Mouse (Mus musculus) kidney, embryonic 15.5 days (tissue): ENCODE measurements around the gene Gm20708. TPM values are rescaled to one million over a fixed set of nuclear protein-coding genes. Genes with fewer than 3 reads are reported as not detected.
A peak's percentile ranks its signal among the peaks of the same experiment; 100 is the strongest.

Experiments
- ATAC-seq: fragments of 200-750 bp; cut with Nextera tagmentation; replicated peaks from 2 replicates; pipeline ENCODE4 v1.8.0; 2017; ENCODE audit warnings: moderate TSS enrichment; ENCODE audit not compliant: low FRiP score
- H3K27ac ChIP-seq: fragments of 300-500 bp; sonication (generic); 2 replicates; pipeline ENCODE4 v1.5.1; 2015; ENCODE audit warnings: mild to moderate bottlenecking, inconsistent platforms
- H3K27me3 ChIP-seq: fragments of 300-500 bp; sonication (generic); 2 replicates; pipeline ENCODE4 v1.6.1; 2015; ENCODE audit warnings: inconsistent platforms
- H3K36me3 ChIP-seq: fragments of 300-500 bp; sonication (generic); 2 replicates; pipeline ENCODE4 v1.6.1; 2015; ENCODE audit warnings: inconsistent platforms
- H3K4me1 ChIP-seq: fragments of 300-500 bp; sonication (generic); 2 replicates; pipeline ENCODE4 v1.6.1; 2015; ENCODE audit warnings: inconsistent platforms
- H3K4me2 ChIP-seq: fragments of 300-500 bp; sonication (generic); 2 replicates; pipeline ENCODE4 v1.6.1; 2015; ENCODE audit warnings: moderate library complexity, mild to moderate bottlenecking, inconsistent platforms
- H3K4me3 ChIP-seq: fragments of 300-500 bp; sonication (generic); replicated peaks from 2 replicates; pipeline ENCODE4 v1.5.1; 2015; ENCODE audit warnings: mild to moderate bottlenecking, inconsistent platforms
- H3K9ac ChIP-seq: fragments of 300-500 bp; sonication (generic); 2 replicates; pipeline ENCODE4 v1.6.1; 2015; ENCODE audit warnings: mild to moderate bottlenecking, inconsistent platforms
- H3K9me3 ChIP-seq: fragments of 300-500 bp; sonication (generic); replicated peaks from 2 replicates; pipeline ENCODE4 v1.6.1; 2016; ENCODE audit warnings: inconsistent platforms
- WGBS: fragments of 180-500 bp; shearing (Covaris S2); methylation state at CpG from one replicate; pipeline ENCODE4 v1.1.7; 2015; ENCODE audit warnings: mixed read lengths; 5-methylcytosine and 5-hydroxymethylcytosine counted together
- polyA plus RNA-seq: library from polyadenylated mRNA; unstranded; fragments of >200 nt; fragmentation: Nextera tagmentation; extraction: Ambion mirVana; gene quantifications from 2 replicates; pipeline ENCODE4 v1.2.1, GENCODE M21; 2015

The Gm20708 gene
- polyA plus RNA-seq, 1 experiment from 2014 or later = 0.91 TPM

DNA sequence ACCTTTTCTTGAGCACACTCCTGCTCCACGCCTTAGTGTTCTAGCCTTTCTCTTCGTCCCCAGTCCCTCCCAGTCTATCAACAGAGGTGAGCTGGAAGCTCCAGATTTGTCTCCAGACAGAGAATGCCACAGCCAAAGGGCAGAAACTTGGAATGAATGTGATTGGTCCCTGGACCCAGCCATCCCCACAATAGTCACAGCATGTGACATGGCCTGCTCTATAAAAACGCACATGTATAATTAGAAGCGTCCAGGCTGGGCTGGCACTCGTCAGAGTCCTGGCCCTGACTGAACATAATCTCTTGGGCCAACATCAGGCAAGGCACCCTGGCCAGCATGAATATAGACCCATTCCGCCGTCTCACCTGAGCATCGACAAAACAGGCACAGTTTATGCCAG lies 9.6 kb downstream of the Gm20708 start:
- no peak for ATAC-seq
- Histone ChIP-seq H3K9ac (no peak overlapping the region), H3K4me2 (no peak overlapping the region), H3K4me3 (no peak overlapping the region), H3K27me3 (no peaks in the 10 kb centered on the region), H3K36me3 (peaks cover 92% of the 10 kb centered on the region), H3K4me1 (peaks cover 23% of the 10 kb centered on the region), H3K27ac (no peak overlapping the region), H3K9me3 (no peaks in the 10 kb centered on the region)
- WGBS = 89% methylated on average over 8 of the region's 8 CpGs

DNA sequence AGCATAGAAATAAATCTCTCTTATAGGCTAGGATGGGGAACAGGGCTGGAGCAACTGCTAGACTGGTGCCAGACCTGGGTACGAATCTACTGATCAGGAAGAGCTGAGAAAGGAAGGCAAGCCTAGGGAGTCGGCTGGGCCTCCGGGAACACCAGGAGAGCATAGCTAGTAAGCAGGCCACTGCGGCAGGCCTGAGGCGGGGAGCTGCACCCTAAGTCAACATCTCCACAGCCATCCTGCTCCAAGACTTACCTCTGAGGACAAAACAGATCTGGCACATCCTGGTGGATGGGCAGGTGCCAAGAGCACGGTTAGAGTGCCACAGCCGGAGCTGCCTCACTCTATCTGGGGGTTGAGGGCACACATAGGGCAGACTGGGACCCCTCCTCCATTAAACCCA lies 10.7 kb downstream of the Gm20708 start:
- Histone ChIP-seq H3K36me3 (peaks cover 82% of the 10 kb centered on the region), H3K4me2 (no peak overlapping the region), H3K4me1 (peaks cover 33% of the 10 kb centered on the region), H3K27ac (no peak overlapping the region), H3K27me3 (no peaks in the 10 kb centered on the region), H3K9me3 (no peaks in the 10 kb centered on the region), H3K9ac (no peak overlapping the region), H3K4me3 (no peak overlapping the region)
- no peak for ATAC-seq
- 90% methylated on average over 7 of the region's 7 CpGs for WGBS

DNA sequence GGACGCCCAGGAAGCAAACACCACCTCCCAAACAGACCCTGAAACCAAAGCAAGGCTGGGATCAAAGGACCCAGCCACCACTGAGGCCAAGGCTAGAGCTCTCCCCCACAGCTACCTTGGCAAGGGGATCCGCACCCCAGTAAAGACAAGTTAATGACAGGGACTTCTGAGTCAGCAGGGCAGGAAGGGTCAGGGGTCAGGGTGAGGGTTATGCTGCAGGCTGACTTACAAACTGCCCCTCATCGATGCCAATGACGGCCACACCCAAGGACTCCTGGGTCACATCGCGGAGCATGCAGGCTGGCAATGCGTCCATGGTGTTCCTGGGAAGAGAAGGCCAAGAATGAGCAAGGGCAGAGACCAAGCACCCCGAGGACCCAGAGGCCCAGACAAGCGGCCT lies 12.4 kb downstream of the Gm20708 start:
- no peak for ATAC-seq
- H3K36me3 ChIP-seq = peaks cover 67% of the 10 kb centered on the region
- H3K9me3 ChIP-seq = no peaks in the 10 kb centered on the region
- no peak overlapping the region for H3K4me2 ChIP-seq
- no peaks in the 10 kb centered on the region for H3K27me3 ChIP-seq
- H3K4me1 ChIP-seq = peaks cover 49% of the 10 kb centered on the region
- no peak overlapping the region for H3K4me3 ChIP-seq
- 80% methylated on average over 9 of the region's 9 CpGs for WGBS
- H3K9ac ChIP-seq = no peak overlapping the region
- no peak overlapping the region for H3K27ac ChIP-seq

DNA sequence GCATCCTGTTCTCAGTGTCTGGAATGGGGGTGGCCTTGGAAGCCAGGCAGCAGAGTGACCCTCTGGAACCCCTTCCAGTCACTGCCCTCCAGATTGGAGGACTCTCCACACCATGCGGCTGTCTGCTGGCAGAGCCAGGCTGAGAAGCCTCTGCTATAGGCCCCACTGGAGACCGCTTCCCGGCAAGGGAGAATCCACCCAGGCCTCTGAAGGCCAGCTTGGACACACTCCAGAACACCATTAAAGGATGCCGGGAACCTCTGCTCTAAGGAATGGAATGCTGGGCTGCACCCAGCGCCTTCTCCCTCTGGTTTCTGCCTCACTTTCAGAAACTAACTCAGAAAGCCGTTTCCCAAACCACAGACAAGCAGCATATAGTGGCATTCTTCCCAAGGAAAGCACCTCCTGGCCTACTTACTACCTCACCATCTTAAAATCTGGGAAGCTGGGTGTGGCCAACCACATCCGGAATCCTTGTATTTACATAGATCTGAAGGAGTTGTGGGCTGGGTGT lies 13.3 kb downstream of the Gm20708 start:
- Histone ChIP-seq H3K4me1 (peaks cover 58% of the 10 kb centered on the region), H3K36me3 (peaks cover 58% of the 10 kb centered on the region), H3K4me2 (peak overlapping the region; percentile 5; the same call in 1 of the 2 replicates), H3K9me3 (no peaks in the 10 kb centered on the region), H3K9ac (no peak overlapping the region), H3K4me3 (no peak overlapping the region), H3K27ac (peak overlapping the region; percentile 37), H3K27me3 (no peaks in the 10 kb centered on the region)
- 72% methylated on average over 7 of the region's 7 CpGs for WGBS
- no peak for ATAC-seq

DNA sequence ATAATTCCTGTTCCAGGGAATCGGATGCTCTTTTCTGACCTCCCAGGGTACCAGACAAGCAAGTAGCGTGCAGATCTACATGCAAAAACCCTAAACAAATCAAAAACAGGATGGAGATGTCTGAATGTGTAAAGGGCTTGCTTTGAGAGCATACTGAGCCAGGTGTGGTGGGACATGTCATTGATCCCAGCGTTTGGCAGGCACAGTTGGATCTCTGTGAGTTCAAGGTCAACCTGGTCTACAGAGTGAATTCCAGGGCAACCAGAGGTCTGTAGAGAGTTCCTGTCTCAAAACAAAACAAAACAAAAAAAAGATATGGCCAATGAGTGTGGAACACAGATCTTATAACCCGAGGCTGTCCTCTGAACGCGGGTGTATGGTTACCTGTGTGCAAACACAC lies 13.9 kb downstream of the Gm20708 start:
- peak overlapping the region; percentile 94; the same call in 1 of the 2 replicates for H3K4me2 ChIP-seq
- no peak overlapping the region for H3K9ac ChIP-seq
- no peaks in the 10 kb centered on the region for H3K9me3 ChIP-seq
- peak overlapping the region; percentile 37; the same call in 1 of the 2 replicates for H3K27ac ChIP-seq
- WGBS = 87% methylated on average over 6 of the region's 6 CpGs
- no peak for ATAC-seq
- H3K4me1 ChIP-seq = peaks cover 64% of the 10 kb centered on the region
- H3K36me3 ChIP-seq = peaks cover 51% of the 10 kb centered on the region
- H3K4me3 ChIP-seq = no peak overlapping the region
- H3K27me3 ChIP-seq = no peaks in the 10 kb centered on the region

DNA sequence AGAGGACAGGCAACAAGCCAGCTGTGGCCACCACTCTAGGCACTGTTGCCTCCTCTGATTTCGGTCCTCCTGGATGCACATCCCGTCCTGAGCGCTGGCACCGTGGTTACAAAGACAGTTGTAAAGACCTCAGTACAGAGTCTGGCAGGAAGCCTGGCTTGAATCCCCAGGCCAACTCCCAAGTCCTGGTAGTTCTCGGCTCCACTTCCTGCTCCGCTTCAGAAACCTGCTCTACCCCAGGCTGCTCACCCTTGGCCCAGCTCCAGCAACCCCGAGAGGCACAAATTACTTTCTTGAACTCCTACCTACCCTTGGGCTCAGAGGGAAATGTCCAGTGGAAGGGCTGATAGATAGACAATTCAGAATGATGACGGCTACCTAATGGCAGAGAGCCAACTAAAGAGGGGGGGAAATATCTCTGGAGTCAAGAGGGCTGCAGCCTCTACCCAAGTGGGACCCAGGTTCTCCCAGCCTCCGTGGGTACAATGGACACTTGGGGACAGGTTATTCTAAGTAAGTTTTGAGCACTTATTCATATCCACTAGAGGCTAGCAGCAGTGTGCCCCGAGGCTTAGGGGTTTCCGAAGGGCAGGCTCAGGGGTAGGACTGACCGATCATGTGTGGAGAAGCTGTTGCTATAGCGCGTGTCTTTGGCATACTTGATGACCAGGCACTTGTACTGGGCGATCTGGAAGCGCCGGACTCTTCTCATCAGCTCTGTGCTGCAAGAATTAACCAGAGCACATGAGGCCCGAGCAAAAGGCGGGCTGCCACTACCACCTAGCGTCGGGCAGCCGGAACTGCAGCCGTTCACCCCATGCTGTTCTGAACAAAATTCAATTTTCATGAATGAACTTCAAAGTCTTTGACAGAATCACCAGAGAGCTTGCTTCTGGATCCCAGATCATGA lies 14.8 kb downstream of the Gm20708 start:
- Histone ChIP-seq H3K27me3 (no peaks in the 10 kb centered on the region), H3K9ac (peak overlapping the region; percentile 81), H3K4me1 (peaks cover 73% of the 10 kb centered on the region), H3K9me3 (no peaks in the 10 kb centered on the region), H3K27ac (peak overlapping the region; percentile 93), H3K4me2 (peak overlapping the region; percentile 94), H3K4me3 (peak overlapping the region; percentile 69), H3K36me3 (peaks cover 42% of the 10 kb centered on the region)
- peak; percentile 82 for ATAC-seq
- WGBS = 17% methylated on average over 23 of the region's 23 CpGs

DNA sequence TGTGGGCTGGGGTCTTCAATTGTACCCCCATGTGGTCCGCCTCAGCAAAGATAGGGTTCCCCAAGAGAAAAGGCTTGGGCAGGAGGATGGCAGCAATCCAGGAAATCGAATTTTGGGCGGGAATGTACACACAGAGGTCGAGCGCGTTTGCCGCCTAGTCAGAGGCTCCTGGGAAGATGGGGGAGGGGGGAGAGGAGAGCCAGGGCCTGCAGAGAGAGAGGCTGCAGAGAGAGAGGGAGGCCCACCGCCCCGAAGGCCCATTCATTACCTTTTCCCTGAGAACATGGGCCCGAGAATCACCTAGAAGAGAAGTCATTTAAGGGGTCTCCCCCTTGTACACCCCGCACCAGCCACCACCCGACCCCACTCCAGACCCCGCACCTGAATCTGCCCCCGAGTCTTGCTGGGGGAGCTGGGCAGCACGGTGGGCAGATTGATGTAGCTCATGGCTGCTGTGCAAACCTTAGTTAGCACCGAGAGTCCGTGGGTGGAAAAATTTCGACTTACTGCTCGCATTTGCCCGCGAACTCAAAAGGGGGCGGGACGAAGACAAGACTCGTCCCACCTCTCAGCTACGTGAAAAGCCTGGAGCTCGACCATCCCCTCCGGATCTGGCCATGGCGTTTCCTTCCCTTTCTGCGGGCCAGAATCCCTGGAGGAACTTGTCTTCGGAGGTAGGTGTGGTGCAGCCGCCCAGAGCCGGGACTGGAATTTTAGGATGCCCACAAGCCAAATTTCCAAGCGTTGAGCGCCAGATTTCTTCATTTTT lies 16.0 kb downstream of the Gm20708 start, which contains the start of the genes Afmid and Tk1:
Gene Afmid (plus strand): TSS at position 592 of the 769 bp plus-strand sequence.
Gene Tk1 (minus strand): TSS at position 760 of the 769 bp plus-strand sequence.
- Histone ChIP-seq H3K9ac (peak within 1 kb of the TSS; percentile 81), H3K4me3 (peak within 1 kb of the TSS; percentile 69), H3K27me3 (no peaks in the 10 kb centered on the region), H3K36me3 (peaks cover 30% of the 10 kb centered on the region), H3K27ac (peak within 1 kb of the TSS; percentile 93), H3K4me1 (peaks cover 85% of the 10 kb centered on the region), H3K9me3 (no peaks in the 10 kb centered on the region), H3K4me2 (peak within 1 kb of the TSS; percentile 94)
- under 1% methylated on average over 34 of the region's 34 CpGs for WGBS
- ATAC-seq = peak; percentile 71

DNA sequence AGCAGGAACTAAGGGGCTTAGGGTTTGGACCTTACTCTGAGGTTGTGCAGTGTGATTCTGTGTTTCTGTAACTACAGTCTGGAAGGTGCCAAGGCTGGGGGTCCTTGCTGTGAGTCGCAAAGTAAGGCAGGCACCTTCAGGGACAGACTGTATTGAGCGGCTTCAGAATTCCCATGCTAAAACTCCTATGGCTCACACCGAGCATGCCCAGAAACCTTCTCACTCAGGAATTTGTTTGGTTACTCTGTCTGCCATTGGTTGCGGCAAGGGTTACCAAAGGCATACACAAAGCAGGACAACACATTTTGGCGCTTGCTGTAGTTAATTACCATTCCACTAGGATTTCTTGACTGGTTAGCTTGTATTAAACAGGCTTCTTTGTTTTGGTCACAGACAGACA lies 16.7 kb downstream of the Gm20708 start:
- Histone ChIP-seq H3K4me2 (peak overlapping the region; percentile 94), H3K9ac (peak overlapping the region; percentile 81), H3K4me1 (peaks cover 90% of the 10 kb centered on the region), H3K36me3 (peaks cover 24% of the 10 kb centered on the region), H3K27me3 (no peaks in the 10 kb centered on the region), H3K27ac (peak overlapping the region; percentile 93), H3K4me3 (peak overlapping the region; percentile 69), H3K9me3 (no peaks in the 10 kb centered on the region)
- ATAC-seq = peak; percentile 16; the same call in 1 of the 2 replicates
- WGBS = 8% methylated on average over 5 of the region's 5 CpGs

DNA sequence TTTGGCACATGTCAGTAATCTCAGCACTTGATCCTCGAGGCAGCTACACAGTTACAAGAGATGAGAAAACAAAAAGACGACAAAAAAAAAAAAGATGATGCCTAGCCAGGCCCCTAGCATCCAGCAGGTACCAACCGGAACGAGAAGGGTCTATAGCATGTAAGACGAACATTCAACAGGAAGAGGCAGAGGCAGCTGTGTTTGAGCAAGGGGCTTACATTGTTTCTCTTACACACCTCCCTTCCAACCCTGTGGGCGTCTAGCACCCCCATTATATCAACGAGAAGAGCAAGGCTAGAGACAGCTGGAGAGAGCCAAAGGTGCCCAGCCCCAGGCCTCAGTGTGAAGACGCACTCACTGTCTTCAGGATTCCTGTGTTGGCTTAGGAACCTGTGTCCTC lies 17.4 kb downstream of the Gm20708 start:
- WGBS = 59% methylated on average over 8 of the region's 8 CpGs
- Histone ChIP-seq H3K27ac (peak overlapping the region; percentile 93; the same call in 1 of the 2 replicates), H3K9me3 (no peaks in the 10 kb centered on the region), H3K36me3 (peaks cover 16% of the 10 kb centered on the region), H3K4me2 (peak overlapping the region; percentile 94), H3K4me3 (no peak overlapping the region), H3K4me1 (peaks cover 91% of the 10 kb centered on the region), H3K27me3 (no peaks in the 10 kb centered on the region), H3K9ac (no peak overlapping the region)
- no peak for ATAC-seq

DNA sequence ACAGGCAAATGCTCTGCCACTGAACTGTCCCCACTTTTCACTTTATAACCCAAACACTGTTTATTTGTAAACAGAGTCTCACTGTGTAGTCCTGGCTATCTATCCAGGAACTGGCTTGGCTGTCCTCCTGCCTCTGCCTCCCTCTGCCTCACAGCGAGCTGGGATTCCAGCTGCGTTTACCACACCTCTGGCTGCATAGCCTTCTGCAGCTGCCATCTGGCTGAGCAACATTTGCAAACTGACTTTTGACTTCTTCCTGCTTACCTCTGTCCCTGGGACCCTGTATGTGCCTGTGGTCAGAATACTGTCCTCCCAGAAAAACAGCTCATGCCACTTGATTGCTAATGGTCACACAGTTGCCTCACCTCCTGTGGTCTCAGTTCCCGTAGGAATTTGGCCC lies 17.9 kb downstream of the Gm20708 start:
- 48% methylated on average over 3 of the region's 3 CpGs for WGBS
- H3K36me3 ChIP-seq = peaks cover 12% of the 10 kb centered on the region
- H3K9me3 ChIP-seq = no peaks in the 10 kb centered on the region
- no peaks in the 10 kb centered on the region for H3K27me3 ChIP-seq
- no peak overlapping the region for H3K9ac ChIP-seq
- H3K4me3 ChIP-seq = no peak overlapping the region
- H3K4me1 ChIP-seq = peaks cover 91% of the 10 kb centered on the region
- no peak overlapping the region for H3K27ac ChIP-seq
- H3K4me2 ChIP-seq = no peak overlapping the region
- no peak for ATAC-seq

DNA sequence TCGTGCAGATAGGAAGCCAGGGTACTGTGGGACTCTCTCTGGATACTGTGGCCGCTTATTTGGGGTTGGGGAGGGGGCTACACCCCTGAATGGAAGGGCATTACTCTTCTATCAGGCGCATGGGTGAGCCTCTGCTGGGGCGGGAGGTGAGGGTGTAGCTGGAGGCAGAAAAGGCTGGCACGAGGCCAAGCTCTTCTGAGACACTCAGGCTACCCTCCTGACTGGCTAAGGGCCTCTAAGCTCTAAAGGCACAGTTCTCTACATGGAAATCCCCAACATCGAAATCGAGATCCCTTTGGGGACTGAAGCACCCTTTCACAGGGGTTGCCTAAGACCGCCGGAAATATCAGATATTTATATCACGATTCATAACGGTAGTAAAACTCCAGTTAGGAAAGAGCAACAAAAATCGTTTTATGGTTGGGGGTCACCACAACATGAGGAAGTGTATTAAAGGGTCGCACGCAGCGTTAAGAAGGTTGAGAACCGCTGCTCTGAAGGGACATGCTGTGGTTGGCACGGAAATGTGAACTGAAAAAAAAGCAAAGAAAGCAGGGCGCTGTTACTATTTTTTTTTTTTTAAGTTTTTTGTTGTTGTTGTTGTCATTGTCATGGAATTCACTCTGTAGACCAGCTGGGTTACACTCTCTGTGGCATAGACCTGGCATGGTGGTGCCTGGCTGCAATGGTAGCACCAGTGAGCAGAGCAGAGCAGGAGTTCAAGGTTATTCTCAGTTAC lies 18.9 kb downstream of the Gm20708 start:
- Histone ChIP-seq H3K4me3 (no peak overlapping the region), H3K27ac (peak overlapping the region; percentile 79), H3K27me3 (no peaks in the 10 kb centered on the region), H3K9me3 (no peaks in the 10 kb centered on the region), H3K36me3 (peaks cover 2% of the 10 kb centered on the region), H3K4me1 (peaks cover 85% of the 10 kb centered on the region), H3K4me2 (no peak overlapping the region), H3K9ac (no peak overlapping the region)
- 75% methylated on average over 18 of the region's 18 CpGs for WGBS
- no peak for ATAC-seq
